Mouse (Mus musculus): ENCODE measurements around the gene Psg16.
"Not testable (repeated sequence)": the region's sequence is repeated elsewhere in the genome, so short reads cannot be mapped to it uniquely, and the experiment has no call there.

Gene Psg16

DNA sequence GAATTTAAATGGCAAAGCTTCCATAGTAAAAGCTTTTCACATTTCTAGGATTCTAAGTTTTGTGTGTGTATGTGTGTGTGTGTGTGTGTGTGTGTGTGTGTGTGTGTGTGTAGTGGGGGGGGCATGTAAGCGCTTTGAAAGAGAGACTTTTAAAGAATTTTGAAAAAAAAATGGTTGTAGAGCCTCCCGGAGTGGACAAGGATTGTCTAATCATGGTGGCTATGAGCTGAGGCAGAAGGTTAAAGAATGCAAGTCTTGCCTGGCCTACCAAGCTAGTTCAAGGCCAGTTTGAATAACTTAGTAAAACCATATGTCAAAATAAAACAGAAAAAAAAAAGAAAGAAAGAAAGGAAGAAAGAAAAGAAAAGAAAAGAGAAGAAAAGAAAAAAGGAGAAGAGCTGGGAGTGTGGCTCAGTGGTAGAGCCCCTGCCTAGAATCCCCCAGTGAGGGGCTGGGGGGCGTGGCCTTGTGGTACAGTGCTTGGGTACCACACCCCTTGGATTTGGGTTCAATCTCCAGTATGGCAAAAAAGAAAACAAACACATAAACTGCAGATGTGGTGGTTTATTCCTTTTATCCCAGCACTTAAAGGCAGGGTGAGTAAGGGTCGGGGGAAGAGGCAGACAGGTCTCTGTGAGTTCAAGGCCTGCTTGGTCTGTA lies 18.4 kb upstream of the Psg16 start:
- no peak for DNase-seq (ENCODE audit: extremely low read depth, low read depth, low spot score)

DNA sequence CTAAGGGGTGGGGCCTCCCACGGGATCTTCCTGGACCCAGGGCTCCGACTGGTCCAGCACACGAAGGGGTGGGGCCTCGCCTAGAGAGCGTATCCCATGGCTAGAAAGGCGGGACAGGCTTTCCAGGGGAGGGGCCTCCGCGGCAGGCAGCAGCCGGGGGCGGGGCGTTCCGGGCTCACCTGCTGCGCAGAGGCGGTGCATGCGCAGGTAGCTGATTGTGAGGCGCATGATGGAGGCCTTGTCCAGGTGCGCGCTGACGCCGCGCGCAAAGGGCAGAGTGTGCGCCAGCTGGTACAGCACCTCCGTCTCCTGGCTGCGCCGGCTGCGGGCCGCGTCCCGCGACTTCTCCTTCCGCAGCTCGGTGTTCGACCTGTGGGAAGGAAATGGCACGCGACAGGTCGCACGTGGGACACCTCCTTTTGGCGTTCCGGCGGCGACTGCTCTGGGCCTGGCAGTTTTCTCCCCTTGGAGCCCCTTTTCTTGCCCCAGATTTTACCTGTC lies 17.7 kb upstream of the Psg16 start:
- peak; percentile 43 for DNase-seq (ENCODE audit: extremely low read depth, low read depth, low spot score)

DNA sequence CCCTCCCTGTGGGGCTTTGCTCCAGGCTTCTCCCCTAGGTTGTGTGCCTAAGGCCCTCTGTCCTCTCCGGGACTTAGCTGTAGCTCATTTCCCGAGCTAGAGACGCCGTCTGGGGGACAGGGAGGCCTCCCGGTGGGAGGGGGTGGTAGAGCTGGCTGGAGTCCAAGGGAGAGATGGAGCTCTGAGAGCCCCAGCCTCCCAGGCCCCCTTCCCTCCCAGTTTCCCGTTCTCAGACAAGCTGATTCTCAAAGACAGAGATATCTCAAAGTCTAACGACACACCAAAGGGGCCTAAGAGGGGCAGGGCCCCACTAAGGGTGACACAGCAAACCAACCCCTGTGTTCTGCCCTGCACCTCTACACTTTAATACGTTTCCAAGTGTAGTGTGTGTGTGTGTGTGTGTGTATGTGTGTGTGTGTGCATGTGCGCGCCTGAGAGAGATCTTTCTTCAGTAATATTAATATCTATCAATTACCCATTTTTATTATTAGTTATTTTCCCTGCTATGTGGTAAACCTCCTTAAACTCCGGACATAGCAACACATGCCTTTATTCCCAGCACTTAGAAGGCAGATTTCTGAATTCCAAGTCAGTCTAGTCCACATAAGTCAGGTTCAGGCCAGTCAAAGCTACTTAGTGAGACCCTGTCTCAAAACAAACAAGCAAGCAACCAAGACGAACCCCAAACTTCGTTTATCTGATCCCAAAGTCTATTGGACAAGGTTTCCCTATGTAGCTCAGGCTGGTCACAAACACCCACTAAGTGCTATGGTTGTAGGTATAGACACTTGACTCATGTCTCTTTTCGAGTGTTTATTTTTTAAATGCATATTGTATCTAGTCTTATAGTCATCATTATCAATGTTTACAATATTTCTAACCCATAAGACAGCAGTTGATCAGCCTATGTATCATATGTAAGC lies 17.0 kb upstream of the Psg16 start:
- DNase-seq (ENCODE audit: extremely low read depth, low read depth, low spot score), result no peak

DNA sequence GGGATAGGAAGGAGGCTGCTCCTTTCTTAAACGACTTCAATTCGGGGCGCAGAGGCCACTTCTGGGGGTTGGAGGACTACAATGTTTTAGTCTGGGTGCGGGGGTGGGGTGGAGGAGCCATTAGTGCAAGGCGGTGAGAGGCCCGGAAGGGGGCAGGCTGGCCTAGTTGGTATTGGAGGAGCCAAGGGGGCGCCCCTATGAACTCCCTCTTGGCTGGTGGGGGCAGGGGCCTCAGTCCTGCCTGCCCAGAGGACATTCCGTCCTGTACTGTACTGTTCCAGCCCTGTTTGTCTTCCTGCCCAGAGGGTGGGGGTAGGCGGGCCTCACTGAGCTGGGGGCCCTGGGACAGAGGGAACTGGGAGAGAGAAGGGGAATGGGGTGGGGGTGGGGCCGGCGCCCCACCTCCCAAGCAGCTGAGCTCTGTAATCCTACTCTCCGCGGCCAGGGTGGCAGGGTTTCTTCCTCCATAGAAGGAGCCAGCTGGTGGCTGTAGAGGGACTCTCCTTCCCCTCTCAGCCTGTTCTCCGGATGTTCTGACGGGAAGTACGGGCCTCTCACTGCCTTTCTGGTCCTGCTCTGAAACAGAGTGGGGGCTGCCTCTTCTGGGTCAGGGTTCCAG lies 15.7 kb upstream of the Psg16 start:
- DNase-seq (ENCODE audit: extremely low read depth, low read depth, low spot score), result no peak

DNA sequence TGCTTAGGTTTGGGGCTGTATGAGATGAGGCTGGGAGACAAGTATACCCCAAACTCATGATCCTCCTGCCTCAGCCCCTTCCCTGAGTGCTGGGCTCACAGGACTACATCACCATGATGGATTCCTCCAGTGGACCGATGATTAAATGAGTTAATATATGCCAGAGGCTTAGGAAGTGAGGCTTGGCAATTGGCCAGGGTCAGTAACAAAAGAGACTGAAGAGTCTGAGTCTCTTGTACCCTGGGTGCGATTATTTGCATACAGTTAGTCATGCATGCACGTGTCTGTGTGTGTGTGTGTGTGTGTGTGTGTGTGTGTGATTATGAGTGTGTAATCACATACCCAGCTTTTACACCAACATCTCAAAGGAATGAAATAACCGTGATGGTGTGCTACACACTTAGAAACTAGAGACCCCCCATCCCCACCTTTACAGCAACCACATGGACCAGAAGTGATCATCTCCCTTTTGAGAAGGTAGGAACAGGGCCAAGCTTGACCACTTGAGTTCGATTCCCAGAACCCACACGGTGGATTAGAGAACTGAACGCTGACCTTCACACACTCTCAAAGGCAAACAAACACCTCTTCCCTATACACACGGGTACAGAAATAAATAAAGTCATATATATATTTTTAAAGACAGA lies 14.9 kb upstream of the Psg16 start:
- no peak for DNase-seq (ENCODE audit: extremely low read depth, low read depth, low spot score)

DNA sequence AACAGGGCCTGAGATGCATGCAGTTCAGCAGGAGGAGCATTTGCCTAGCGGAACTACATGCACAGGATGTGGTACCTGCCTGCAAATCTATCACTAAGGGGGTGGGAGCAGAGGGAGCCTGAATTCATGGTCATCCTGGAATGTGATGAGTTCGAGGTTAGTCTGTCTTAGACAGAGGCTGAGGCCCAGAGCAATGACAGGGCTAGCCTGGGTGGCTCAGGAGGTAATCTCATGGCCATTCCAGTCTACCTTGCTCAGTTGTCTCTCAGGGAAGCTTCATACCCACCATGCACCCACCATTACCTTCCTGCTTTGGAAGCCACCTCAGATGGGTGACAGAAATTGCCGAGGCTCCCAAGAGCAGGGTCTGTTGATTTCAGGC lies 14.4 kb upstream of the Psg16 start:
- DNase-seq (ENCODE audit: extremely low read depth, low read depth, low spot score), result no peak

DNA sequence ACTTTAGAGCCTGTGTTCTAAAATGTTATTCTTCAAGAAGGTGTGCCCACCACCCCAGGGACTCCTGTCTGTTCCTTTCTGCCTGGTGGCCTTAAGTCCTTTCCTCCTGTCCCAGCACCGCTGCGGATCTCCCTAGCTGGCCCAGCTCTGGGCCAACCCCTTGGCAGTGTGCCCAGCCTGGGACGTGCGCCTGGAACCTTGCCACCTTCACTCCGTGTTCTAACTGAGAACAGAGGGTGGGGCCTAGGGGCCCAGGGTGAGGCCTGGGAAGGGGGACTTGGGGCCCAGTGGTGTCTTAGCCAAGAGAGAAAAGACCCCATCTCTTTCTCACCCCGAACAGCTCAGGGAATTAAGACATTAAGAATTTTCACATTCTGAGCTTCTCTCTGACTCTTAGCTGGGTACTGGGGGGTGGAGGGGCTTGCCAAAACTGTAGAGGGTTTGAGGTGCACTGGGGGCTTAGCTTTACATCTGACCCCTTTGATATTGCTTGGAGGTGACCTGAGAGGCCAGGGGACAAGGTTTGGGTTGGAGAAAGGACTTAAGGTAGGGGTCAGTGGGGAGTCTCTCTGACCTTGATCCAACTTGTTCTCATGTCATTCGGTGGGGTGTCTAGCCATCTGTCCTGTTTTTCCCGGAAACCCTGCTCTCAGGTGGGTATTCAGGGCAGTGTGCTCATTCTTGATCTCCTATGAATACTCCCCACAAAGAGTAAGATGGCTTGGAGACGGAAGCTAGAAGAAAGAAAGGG lies 13.6 kb upstream of the Psg16 start:
- DNase-seq (ENCODE audit: extremely low read depth, low read depth, low spot score), result no peak

DNA sequence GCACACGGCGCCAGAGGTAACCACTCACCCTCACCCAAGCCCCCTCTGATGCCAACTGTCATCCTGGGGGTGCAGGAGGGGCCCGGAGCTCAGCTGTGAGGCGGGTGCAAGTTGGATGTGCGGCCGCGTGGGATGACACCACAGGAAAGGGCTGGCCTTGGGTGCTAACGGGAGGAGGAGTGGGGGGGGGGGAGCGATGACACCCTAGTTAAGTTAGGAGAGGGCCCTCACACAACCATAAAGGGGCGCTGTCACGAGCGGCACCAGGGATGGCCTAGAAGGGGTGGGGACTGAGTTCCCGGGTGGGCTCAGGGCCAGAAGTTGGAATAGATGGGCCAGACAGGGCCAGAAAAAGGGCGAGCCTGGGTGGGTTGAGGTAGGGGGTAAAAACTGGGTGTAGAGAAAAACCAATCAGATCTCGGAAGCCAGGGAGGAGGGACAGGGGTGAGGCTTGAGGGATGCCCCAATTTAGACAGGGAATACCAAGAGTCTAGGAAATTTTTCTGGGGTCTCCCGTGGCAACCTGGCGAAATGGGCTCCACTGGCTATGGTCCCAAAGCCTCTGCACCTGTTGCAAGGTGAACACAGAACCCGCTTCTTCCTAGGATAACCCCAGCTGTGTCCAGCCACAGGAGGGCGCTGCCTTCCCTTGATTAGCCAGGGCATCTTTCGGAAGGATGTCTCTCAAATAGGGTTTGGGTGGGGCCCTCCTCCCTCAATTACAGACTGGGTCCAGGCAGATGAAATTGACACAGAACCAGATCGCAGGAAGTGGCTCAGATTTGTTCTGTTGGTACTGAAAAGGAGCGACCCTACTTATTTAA lies 12.8 kb upstream of the Psg16 start:
- no peak for DNase-seq (ENCODE audit: extremely low read depth, low read depth, low spot score)

DNA sequence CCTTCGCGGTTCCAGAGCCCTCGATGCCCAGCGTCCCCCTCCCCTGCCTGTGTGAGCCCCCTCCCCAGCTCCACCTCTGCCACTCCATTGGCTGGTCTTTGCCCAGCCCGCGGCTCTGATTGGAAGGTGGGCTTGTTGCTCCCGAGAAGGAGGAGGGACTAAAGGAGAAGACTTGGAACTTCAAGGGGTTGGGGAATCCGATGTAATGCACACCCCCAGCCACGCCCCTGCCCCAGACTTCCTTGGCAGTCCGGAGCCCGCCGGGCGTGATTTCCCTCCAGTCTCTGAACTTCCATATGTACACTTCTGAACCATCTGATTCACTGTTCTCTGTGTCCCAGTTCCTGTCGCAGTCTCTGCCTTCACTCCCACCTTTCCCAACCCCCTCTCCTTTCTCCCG lies 11.5 kb upstream of the Psg16 start, which contains the start of gene Hif3a:
Gene Hif3a, minus strand, starts transcription at position 39 of the 400 bp plus-strand sequence.
- no peak for DNase-seq (ENCODE audit: extremely low read depth, low read depth, low spot score)

DNA sequence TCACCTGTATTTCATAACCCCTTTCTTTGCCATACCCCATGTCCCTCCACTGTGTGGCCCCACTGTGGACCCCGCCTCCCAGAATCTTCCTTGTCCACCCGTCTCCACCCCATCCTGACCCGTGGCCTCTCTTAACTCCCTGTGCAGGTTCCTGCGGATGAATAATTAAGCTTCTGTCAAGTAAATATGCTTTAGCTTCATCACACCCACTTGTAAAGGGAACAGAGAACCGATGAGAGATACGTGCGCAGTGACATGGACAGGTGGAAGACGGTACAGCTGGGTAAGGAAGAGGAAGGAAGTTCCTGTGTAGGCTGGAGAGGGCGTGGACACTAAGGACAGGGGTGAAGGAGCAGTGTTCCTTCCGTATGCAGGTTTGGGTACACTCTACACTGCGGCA lies 11.0 kb upstream of the Psg16 start:
- no peak for DNase-seq (ENCODE audit: extremely low read depth, low read depth, low spot score)

DNA sequence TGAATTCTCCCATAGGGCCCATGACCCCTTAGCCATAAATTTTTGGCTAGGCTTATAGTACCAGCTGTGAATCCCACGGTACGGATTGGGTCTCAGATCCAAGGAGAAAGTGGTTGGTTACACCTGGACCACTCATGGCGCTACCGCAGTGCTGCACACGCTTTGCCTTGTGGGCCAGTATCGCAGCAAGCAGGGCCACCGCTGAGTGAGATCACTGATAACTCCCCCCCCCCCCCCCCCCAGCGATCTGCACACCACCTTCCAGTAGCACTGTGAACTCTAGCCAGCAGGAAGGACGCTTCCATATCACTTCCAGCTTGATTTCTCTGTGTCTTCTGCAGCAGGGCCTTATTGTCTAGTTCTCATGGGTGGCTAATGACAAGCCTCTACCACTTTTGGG lies 8.2 kb upstream of the Psg16 start:
- DNase-seq (ENCODE audit: extremely low read depth, low read depth, low spot score), result no peak

DNA sequence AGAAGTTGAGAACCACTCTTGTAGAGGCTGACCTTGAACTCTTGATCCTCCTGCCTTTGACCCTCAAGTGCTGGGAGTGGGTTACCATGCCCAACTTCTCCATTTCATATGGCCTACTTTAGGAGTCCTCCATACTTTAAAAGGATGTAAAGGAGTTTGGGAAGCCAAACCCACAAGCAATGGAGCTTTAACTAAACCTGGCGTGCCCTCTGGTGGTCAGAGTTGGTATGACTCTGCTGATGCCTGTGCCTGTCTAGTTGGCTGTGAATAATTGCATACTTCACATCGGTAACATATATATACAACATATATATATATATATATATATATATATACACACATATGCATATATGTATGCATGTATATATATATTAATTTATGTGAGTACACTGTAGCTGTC lies 7.4 kb upstream of the Psg16 start:
- no peak for DNase-seq (ENCODE audit: extremely low read depth, low read depth, low spot score)

DNA sequence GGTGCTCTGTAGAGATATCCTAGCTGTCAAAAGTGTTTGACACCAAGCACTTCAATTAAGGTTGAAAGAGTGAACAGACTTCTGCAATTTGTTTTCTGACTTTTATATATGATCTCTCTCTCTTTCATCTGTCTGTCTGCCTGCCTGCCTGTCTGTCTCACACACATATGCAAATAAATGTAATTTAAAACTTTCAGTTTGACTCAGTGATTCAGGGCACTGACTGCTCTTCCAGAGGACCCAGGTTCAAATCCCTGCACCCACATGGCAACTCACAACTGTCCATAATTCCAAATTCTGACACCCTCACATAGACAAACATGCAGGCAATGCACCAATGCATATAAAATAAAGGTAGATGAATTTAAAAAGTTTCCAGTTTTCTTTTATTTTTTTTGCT lies 6.8 kb upstream of the Psg16 start:
- DNase-seq (ENCODE audit: extremely low read depth, low read depth, low spot score), result no peak

DNA sequence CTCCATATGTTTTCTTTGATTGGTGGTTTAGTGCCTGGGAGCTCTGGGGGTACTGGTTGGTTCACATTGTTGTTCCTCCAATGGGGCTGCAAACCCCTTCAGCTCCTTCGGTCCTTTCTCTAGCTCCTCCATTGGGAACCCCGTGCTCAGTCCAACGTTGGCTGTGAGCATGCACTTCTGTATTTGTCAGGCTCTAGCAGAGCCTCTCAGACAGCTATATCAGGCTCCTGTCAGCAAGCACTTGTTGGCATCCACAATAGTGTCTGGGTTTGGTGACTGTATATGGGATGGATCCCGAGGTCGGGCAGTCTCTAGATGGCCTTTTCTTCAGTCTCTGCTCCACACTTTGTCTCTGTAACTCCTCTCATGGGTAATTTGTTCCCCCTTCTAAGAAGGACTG lies 6.2 kb upstream of the Psg16 start:
- not testable (repeated sequence) for DNase-seq (ENCODE audit: extremely low read depth, low read depth, low spot score)

DNA sequence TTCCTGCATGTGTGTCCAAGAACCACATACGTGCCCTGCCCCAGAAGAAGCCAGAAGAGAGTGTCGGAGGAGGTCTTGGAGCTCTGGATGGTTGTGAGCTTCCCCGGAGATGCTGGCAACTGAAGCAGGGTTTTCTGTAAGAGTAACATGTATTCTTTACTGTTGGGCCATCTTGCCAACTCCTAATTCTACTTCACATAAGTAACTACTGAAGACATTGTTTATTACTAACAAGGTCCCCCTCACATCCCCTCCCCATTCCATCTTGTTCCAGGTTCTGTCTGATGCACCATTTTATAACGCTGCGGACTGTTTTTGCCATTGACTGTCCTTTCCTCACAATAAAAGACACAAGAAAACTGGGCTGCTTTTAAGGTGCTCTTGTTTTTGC lies 332 bp upstream of the Psg16 start:
- no peak for DNase-seq (ENCODE audit: extremely low read depth, low read depth, low spot score)

DNA sequence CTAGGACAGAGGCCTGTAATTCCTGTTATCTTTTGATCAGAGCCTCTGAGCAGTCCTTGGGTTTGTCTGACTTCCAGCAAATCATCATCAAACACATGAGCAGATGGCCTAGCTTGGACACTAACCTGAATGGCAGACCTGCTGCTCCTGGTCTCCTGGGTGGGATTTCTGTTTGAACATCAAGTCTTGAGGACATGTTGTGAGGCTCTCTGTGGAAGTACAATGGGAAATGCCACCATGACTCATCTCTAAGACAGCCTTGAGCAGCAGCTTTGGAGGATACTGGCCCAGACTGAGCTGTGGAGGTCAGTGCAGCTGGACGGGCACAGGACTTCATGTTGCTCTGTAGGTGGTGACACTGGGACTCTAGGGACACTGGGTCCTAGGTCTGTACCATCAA lies 2.7 kb downstream of the Psg16 start:
- DNase-seq (ENCODE audit: extremely low read depth, low read depth, low spot score), result no peak

DNA sequence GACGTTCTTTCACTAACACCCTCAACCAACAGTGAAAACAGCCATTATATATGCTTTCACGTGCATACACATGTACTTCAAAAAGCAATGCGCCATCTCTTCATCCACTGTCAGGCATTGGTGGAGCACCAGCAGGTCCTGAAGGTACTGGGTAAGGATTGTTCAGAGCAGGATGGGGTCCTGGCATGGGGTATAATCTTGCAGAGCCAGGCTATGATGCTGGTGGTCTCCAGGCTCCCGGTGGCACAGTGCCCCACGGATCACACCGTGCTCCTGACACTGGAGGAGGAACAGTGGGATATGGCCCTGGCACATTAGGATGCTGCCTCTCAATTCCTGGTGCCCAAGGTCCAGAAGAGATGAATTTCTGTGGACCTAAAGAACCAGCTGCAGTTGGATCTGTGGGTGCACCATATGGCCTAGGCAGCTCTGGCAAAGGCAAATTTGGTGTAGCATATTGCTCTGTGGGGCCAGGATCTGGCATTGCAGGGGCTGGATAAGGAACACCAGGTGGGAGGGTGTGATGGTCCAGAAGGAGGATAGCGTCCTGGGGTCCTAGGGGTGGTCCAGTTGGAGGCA lies 4.3 kb downstream of the Psg16 start:
- no peak for DNase-seq (ENCODE audit: extremely low read depth, low read depth, low spot score)

DNA sequence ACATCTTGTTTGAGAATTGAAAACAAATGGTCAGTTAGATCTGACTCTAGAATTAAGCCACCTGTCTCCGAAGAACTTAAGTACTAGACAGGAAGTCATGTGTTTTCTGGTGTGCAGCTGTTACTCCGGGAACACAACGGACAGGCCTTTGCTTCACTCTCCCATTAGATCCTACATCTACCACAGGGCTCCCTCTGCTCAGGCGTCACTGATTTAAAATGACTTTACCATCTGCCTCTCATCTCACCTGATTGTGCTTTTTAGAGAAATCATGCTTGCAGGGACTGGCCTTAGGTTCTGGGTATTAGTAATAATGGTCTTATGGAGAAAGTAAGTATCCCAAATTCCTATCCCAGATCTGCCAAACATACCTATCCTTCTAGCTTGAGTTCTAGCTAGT lies 8.9 kb downstream of the Psg16 start:
- DNase-seq (ENCODE audit: extremely low read depth, low read depth, low spot score), result no peak

DNA sequence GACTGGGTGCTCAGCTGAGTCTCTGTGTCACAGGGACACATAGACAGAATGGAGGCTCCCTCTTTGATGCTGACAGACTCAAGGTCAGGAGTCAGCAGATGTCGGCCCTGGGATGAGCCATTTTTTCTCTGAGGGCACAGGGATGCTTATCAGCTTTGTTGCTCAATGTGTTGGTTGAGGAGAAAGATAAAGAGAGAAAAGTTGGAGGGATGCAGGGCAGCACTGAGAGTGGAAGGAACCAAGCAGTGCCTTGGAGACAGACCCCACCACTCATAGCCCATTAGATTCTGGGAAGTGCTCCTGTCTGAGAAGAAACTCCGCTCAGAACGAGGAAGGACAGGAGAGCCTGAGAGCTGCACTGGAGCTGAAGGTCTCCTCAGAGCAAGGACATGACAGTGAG lies 13.9 kb downstream of the Psg16 start:
- no peak for DNase-seq (ENCODE audit: extremely low read depth, low read depth, low spot score)
